Comparison of ENCODE assay signal across 21 mouse cellular contexts in the genomic region with DNA sequence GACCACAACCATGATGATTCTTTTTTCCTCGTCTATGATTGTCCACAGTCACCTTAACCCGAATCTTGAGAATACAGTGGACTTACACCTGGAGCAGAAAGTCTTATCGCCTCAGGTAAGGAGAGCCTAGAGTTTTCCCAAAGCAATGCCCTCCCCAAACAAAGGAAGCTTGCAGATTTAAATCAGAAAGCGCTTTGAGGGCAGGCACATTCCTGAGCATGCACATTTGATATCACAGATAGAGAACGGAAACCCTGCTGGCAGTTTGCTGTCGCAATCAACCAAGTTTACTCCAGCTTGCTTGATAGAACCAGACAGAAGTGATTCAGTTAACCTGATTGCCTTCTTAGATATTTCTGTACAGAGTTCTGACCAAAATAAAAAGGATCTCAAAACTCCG.
"Had no signal": no experiment of that assay in that cellular context is flagged by ENCODE, and none has a peak within 500 bp of the region (broad histone marks: within the 10 kb centered on the region; RNA-seq: fewer than 3 reads in every experiment).

No protein-coding gene starts in this region.

- H3K27ac ChIP-seq: gastrocnemius, adult 2 months; hindbrain, embryonic 13.5 days; layer of hippocampus, adult 2 months; left cerebral cortex, adult 2 months; limb, embryonic 10.5 days; limb, embryonic 12.5 days; liver, embryonic 13.5 days had no signal

- H3K4me2 ChIP-seq: heart, embryonic 12.5 days; hindbrain, embryonic 13.5 days; limb, embryonic 12.5 days; liver, embryonic 13.5 days had no signal

- H3K27me3 ChIP-seq: hindbrain, embryonic 13.5 days; limb, embryonic 12.5 days; liver, embryonic 13.5 days had no signal

- H3K9me3 ChIP-seq: limb, embryonic 10.5 days; limb, embryonic 12.5 days; liver, embryonic 13.5 days had no signal

- H3K36me3 ChIP-seq: heart, embryonic 12.5 days; hindbrain, embryonic 13.5 days; limb, embryonic 10.5 days; limb, embryonic 12.5 days; liver, embryonic 13.5 days had no signal

- DNase-seq: gastrocnemius, adult 2 months; gastrocnemius, postnatal 10 days; gastrocnemius, postnatal 25 days; heart, adult 18-20 months; heart, postnatal 10 days; heart, postnatal 36 days; kidney, adult 18-20 months; kidney, adult 8-10 months; kidney, postnatal 10 days; kidney, postnatal 25 days; liver; liver, embryonic 13.5 days had no signal

- H3K9ac ChIP-seq: heart, embryonic 12.5 days; hindbrain, embryonic 13.5 days; limb, embryonic 12.5 days; liver, embryonic 13.5 days had no signal

- H3K4me1 ChIP-seq: heart, embryonic 12.5 days; hindbrain, embryonic 13.5 days; limb, embryonic 10.5 days; limb, embryonic 12.5 days; liver, embryonic 13.5 days had no signal

- H3K4me3 ChIP-seq: gastrocnemius, adult 2 months; heart, embryonic 12.5 days; hindbrain, embryonic 13.5 days; layer of hippocampus, adult 2 months; left cerebral cortex, adult 2 months; limb, embryonic 10.5 days; limb, embryonic 12.5 days; liver, embryonic 13.5 days had no signal

- ATAC-seq: hindbrain, embryonic 16.5 days; inflammation-experienced regulatory T-cells, adult 6 months; intestine, postnatal 0 days had no signal
